Mouse (Mus musculus) liver, embryonic 12.5 days (tissue): Measurements from ENCODE around the gene Six4. TPM values are rescaled to one million over a fixed set of nuclear protein-coding genes. Genes with fewer than 3 reads are reported as not detected.
"Not testable (repeated sequence)": the region's sequence is repeated elsewhere in the genome, so short reads cannot be mapped to it uniquely, and the experiment has no call there.

Experiments
- ATAC-seq: fragments of 200-750 bp; cut with Nextera tagmentation; 2 replicates; pipeline ENCODE4 v1.8.0; 2017; ENCODE audit warnings: moderate number of reproducible peaks, mild to moderate bottlenecking, moderate library complexity
- H3K27ac ChIP-seq: fragments of 300-500 bp; sonication (generic); 2 replicates; pipeline ENCODE4 v1.5.1; 2016; ENCODE audit warnings: mild to moderate bottlenecking
- H3K27me3 ChIP-seq: fragments of 300-500 bp; sonication (generic); replicated peaks from 2 replicates; pipeline ENCODE4 v1.6.1; 2016; ENCODE audit warnings: mild to moderate bottlenecking, moderate library complexity
- H3K36me3 ChIP-seq: fragments of 300-500 bp; sonication (generic); 2 replicates; pipeline ENCODE4 v1.6.1; 2016; ENCODE audit warnings: mild to moderate bottlenecking, moderate library complexity
- H3K4me1 ChIP-seq: fragments of 300-500 bp; sonication (generic); 2 replicates; pipeline ENCODE4 v1.6.1; 2016
- H3K4me2 ChIP-seq: fragments of 300-500 bp; sonication (generic); 2 replicates; pipeline ENCODE4 v1.6.1; 2016; ENCODE audit warnings: mild to moderate bottlenecking, moderate library complexity
- H3K4me3 ChIP-seq: fragments of 300-500 bp; sonication (generic); 2 replicates; pipeline ENCODE4 v1.5.1; 2016; ENCODE audit warnings: mild to moderate bottlenecking, moderate library complexity
- H3K9ac ChIP-seq: fragments of 300-500 bp; sonication (generic); 2 replicates; pipeline ENCODE4 v1.6.1; 2016; ENCODE audit warnings: mild to moderate bottlenecking, moderate library complexity
- H3K9me3 ChIP-seq: fragments of 300-500 bp; sonication (generic); replicated peaks from 2 replicates; pipeline ENCODE4 v1.6.1; 2016; ENCODE audit warnings: mild to moderate bottlenecking, moderate library complexity
- WGBS: fragments of 180-500 bp; shearing (Covaris S2); methylation state at CpG from one replicate; pipeline ENCODE4 v1.1.7; 2016; ENCODE audit not compliant: insufficient replicate concordance; 5-methylcytosine and 5-hydroxymethylcytosine counted together
- polyA plus RNA-seq: library from polyadenylated mRNA; unstranded; fragments of >200 nt; fragmentation: Nextera tagmentation; extraction: Ambion mirVana; gene quantifications from 2 replicates; pipeline ENCODE4 v1.2.1, GENCODE M21; 2016

Gene Six4
- 0.18 and 0.29 TPM in 2 replicates for polyA plus RNA-seq

GRCm38 (mm10) chr12:73113196-73113595, at the start of gene Six4:
Gene Six4 (minus strand): TSS chr12:73113456.
- H3K9me3 ChIP-seq: no peaks in the 10 kb centered on the region
- H3K27ac ChIP-seq: no peak within 1 kb of the TSS
- H3K36me3 ChIP-seq: no peaks in the 10 kb centered on the region
- WGBS: 4% methylated on average over 20 of the region's 20 CpGs
- H3K4me3 ChIP-seq: peak within 1 kb of the TSS; percentile 58
- peak within 1 kb of the TSS; percentile 83 for H3K4me2 ChIP-seq
- H3K9ac ChIP-seq: peak within 1 kb of the TSS; percentile 25
- peak; percentile 63 for ATAC-seq
- peaks cover 32% of the 10 kb centered on the region for H3K4me1 ChIP-seq
- peaks cover 83% of the 10 kb centered on the region for H3K27me3 ChIP-seq

DNA sequence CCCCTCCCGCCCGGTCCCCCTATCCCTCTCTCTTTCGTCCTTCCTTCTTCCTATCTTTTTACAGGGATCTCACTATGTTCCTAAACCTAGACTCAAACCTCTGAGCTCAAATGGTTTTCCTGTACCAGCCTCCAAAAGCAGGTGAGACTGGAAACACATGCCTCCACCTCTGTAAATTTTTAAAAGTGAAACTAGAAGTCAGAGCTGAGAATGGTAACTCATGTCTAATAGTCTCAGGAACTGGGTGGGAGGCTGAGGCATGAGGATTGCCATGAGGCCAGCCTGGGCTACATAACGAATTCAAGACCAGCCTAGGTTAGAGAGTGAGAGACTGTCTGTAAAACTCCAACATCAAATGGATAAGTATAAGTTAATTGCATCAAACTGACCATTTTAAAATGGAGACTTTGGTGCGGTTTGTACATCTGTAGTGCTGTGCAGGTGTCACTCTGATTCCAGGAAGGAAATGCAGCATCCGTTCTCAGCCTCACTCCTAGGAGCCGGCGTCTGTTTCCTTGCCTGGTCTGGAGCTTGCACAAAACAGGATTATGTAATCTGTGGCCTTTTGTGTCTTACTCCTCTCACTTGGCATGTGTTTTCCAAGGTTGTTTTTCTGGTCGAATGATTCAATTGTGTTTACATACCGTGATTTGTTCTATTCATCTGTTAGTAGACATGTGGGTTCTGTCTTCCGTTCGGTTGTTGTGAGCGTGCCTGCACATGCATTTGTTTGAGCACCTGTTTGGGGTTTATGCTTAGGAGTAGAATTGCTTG, 49.3 kb upstream of the Six4 start:
- H3K36me3 ChIP-seq: no peaks in the 10 kb centered on the region; the same call in 1 of the 2 replicates
- no peaks in the 10 kb centered on the region for H3K27me3 ChIP-seq
- H3K27ac ChIP-seq: no peak overlapping the region
- ATAC-seq: no peak
- H3K4me1 ChIP-seq: no peaks in the 10 kb centered on the region
- no peak overlapping the region for H3K4me3 ChIP-seq
- WGBS: 76% methylated on average over 13 of the region's 13 CpGs
- H3K9ac ChIP-seq: no peak overlapping the region
- H3K4me2 ChIP-seq: no peak overlapping the region
- H3K9me3 ChIP-seq: no peaks in the 10 kb centered on the region

DNA sequence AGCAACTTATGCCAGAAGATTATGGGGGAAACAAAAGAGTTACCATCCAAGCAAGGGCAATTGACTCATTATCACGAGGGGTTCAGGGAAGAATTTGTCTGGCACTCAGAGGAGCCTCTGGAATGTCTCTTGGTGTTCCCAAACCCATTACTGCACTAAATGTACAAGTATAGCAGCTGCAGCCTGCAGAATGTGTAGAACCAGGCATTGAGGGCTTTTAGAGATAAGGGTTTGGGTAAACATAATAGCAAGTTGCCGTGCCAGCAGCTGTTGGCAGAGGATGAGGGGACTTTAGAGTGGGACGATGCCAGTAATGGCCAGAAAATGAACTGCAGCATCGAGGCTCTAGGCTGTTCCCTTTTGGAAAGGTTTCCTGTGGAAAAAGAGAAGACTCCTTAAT, 47.1 kb upstream of the Six4 start:
- ATAC-seq: no peak
- Histone ChIP-seq H3K9me3 (no peaks in the 10 kb centered on the region), H3K9ac (no peak overlapping the region), H3K4me2 (no peak overlapping the region), H3K4me3 (no peak overlapping the region), H3K27me3 (no peaks in the 10 kb centered on the region), H3K36me3 (no peaks in the 10 kb centered on the region; the same call in 1 of the 2 replicates), H3K27ac (no peak overlapping the region), H3K4me1 (no peaks in the 10 kb centered on the region)
- 62% methylated on average over 4 of the region's 4 CpGs for WGBS

DNA sequence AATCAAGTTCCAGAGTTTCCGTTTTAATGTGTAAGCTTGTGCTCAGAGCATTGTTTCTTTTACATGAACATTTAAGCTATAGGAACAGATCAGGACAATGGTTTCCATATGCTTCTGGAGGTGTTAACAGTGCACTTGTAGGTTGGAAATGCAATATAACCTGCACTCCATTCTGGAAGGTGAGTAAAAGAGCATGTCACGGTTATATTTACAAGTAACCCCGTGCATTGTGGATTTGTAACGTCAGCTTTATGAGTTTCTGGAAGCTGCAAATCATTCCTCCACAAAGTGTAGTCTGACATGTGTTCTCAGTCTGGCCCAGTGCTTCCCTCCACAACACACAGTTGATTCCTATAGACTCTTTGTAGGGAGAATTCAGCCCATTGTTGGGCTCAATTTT, 40.9 kb upstream of the Six4 start:
- ATAC-seq: no peak
- WGBS: 84% methylated on average over 4 of the region's 4 CpGs
- H3K27ac ChIP-seq: no peak overlapping the region
- no peak overlapping the region for H3K9ac ChIP-seq
- H3K4me1 ChIP-seq: 0 out of 2 replicates have a peak, but pooled peaks cover 6% of the 10 kb centered on the region
- H3K36me3 ChIP-seq: no peaks in the 10 kb centered on the region
- H3K4me3 ChIP-seq: no peak overlapping the region
- H3K4me2 ChIP-seq: no peak overlapping the region
- H3K9me3 ChIP-seq: no peaks in the 10 kb centered on the region
- H3K27me3 ChIP-seq: no peaks in the 10 kb centered on the region

GRCm38 (mm10) chr12:73151038-73151437, 37.8 kb upstream of the Six4 start:
- H3K27ac ChIP-seq, H3K9ac ChIP-seq, H3K9me3 ChIP-seq, H3K36me3 ChIP-seq, H3K4me2 ChIP-seq, H3K27me3 ChIP-seq, H3K4me3 ChIP-seq, H3K4me1 ChIP-seq, ATAC-seq: not testable (repeated sequence)
- WGBS: 64% methylated on average over 5 of the region's 5 CpGs

- 0 out of 2 replicates have a peak, but pooled peaks cover 6% of the 10 kb centered on the region for H3K4me1 ChIP-seq
Measured at GRCm38 (mm10) chr12:73147236-73147635, 34.0 kb upstream of the Six4 start.

DNA sequence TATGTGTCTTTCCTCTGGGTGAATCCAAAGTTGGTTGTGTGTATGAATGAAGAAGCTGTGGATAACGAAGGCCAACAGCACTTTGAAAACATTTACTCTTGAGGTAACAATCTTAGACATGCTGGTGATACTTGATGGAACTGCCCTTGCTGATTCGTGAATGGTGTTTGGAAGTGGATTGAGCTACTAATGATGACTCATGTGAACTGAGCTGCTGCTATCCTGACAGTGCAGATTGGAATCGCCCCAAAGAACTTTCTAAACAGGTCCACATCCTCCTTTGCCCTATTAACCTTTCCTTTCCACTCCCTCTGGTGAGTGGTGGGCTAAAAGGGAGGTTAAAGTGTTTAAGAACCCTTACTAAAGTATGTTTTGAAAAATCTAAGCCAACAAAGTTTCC, 27.5 kb upstream of the Six4 start:
- Histone ChIP-seq H3K9me3 (no peaks in the 10 kb centered on the region), H3K4me3 (no peak overlapping the region), H3K9ac (no peak overlapping the region), H3K27ac (no peak overlapping the region), H3K4me1 (peaks cover 8% of the 10 kb centered on the region; the same call in 1 of the 2 replicates), H3K36me3 (peaks cover 3% of the 10 kb centered on the region; the same call in 1 of the 2 replicates), H3K27me3 (no peaks in the 10 kb centered on the region), H3K4me2 (no peak overlapping the region)
- WGBS: 69% methylated on average over 3 of the region's 3 CpGs
- no peak for ATAC-seq

More at GRCm38 (mm10) chr12:73147236-73147635, 34.0 kb upstream of the Six4 start:
- Histone ChIP-seq H3K9ac (no peak overlapping the region), H3K27ac (no peak overlapping the region), H3K9me3 (no peaks in the 10 kb centered on the region), H3K4me2 (no peak overlapping the region), H3K27me3 (no peaks in the 10 kb centered on the region), H3K36me3 (peaks cover 3% of the 10 kb centered on the region; the same call in 1 of the 2 replicates), H3K4me3 (no peak overlapping the region)
- no peak for ATAC-seq
- 56% methylated on average over 3 of the region's 3 CpGs for WGBS

DNA sequence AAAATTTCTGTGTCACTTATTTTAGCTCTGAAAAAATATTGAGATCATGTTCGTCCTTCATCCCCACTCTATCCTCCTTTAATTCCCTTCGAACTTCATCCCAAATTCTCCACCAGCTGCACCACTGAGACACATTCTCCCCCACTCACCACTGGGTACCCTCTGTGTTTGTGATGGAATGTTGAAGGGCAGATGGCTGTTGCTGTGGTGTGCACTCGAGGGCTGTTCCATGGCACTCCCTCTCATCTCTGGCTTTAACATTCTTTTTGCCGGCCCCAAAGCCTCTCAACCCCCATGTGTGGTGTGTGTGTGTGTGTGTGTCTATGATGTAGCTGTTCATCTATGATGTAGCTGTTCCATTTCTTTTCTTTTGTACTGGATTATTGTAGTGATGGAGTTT, 12.0 kb upstream of the Six4 start:
- H3K36me3 ChIP-seq: no peaks in the 10 kb centered on the region
- H3K27ac ChIP-seq: no peak overlapping the region
- no peaks in the 10 kb centered on the region for H3K9me3 ChIP-seq
- H3K4me2 ChIP-seq: peak overlapping the region; percentile 3; the same call in 1 of the 2 replicates
- H3K27me3 ChIP-seq: no peaks in the 10 kb centered on the region
- ATAC-seq: no peak
- H3K4me1 ChIP-seq: peaks cover 13% of the 10 kb centered on the region
- no peak overlapping the region for H3K4me3 ChIP-seq
- 63% methylated on average over 4 of the region's 4 CpGs for WGBS
- no peak overlapping the region for H3K9ac ChIP-seq

DNA sequence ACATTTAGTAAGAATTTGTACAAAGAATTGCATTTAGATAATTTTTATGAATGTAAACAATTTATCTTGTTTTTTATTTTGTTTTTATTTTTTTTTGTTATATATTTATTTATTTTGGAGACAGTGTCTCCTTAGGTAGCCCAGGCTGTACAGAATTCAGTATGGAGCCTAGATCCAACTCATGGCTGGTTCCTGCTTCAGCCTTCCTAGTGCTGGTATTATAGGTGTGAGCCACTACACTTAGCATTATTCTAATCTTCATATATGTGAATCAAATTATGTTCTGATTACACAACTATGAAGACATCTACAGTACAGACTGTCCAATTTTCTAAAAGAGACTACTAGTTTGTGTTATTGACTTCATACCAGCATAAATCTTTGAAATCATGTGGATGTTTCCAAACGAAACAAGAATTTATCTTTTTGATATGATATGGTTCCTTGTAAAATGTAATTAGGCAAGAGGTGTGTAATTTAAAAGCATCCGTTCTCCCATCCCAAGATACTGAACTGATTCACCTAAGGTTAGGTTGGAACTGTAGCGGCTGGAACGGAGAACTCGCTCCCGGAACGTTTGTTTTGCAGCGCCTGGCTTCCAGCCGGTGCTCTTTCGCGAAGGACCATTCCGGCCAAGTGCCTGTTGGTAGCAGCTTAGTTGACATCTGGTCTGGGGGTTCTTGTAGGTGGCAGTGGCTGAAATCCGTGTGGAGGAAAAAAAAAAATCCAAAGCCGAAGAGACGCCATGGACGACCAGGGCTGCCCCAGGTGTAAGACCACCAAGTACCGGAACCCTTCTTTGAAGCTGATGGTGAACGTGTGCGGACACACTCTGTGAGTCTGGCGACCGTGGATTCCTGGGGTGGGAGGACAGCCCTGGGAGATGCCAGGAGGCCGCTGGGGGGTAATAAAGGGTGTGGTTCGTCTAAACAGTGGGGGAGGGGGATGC, 10.1 kb upstream of the Six4 start, which contains the start of gene Mnat1:
Gene Mnat1, plus strand, starts transcription at position 625 of the 949 bp plus-strand sequence.
- Histone ChIP-seq H3K27ac (peak within 1 kb of the TSS; percentile 67), H3K4me1 (peaks cover 13% of the 10 kb centered on the region), H3K36me3 (no peaks in the 10 kb centered on the region), H3K9me3 (no peaks in the 10 kb centered on the region), H3K27me3 (no peaks in the 10 kb centered on the region), H3K4me3 (peak within 1 kb of the TSS; percentile 80), H3K4me2 (peak within 1 kb of the TSS; percentile 73), H3K9ac (peak within 1 kb of the TSS; percentile 82)
- peak; percentile 83 for ATAC-seq
- 2% methylated on average over 23 of the region's 23 CpGs for WGBS

GRCm38 (mm10) chr12:73112326-73113087, 749 bp downstream of the Six4 start:
- Histone ChIP-seq H3K4me1 (peaks cover 32% of the 10 kb centered on the region), H3K27me3 (peaks cover 82% of the 10 kb centered on the region), H3K4me3 (peak overlapping the region; percentile 58), H3K9me3 (no peaks in the 10 kb centered on the region), H3K36me3 (no peaks in the 10 kb centered on the region), H3K27ac (no peak overlapping the region), H3K9ac (peak overlapping the region; percentile 25), H3K4me2 (peak overlapping the region; percentile 83)
- peak; percentile 40; the same call in 1 of the 2 replicates for ATAC-seq
- under 1% methylated on average over 62 of the region's 71 CpGs for WGBS
